Mouse (Mus musculus): ENCODE measurements around the gene Gm4881. TPM values are rescaled to one million over a fixed set of nuclear protein-coding genes. Genes with fewer than 3 reads are reported as not detected.

Gene Gm4881
- polyA plus RNA-seq, 1 experiment from 2014 or later, result 0.86 TPM

DNA sequence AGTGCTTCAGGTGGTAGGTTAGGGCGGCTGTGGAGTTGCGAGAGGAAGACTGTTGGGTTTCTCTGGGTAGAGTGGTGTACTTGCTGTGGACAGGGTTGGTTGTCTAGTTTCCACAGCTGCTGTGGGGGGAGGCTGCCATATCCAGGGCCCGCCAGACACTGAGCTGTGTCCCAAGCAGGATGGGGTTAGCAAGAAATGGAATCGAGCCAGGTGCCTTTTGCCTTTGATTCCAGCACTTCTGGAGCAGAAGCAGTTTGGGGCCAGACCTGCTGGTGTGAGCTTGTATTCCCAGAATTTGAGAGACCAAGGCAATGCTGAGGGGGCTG, 58.0 kb downstream of the Gm4881 start:
- H3K4me2 ChIP-seq (ENCODE audit: low read depth), result peak overlapping the region; percentile 83
- no peaks in the 10 kb centered on the region for H3K9me3 ChIP-seq (ENCODE audit: control insufficient read depth, low read length)
- peaks cover 14% of the 10 kb centered on the region for H3K36me3 ChIP-seq (ENCODE audit: control insufficient read depth, insufficient read depth, low read length)
- DNase-seq (ENCODE audit: low spot score) (no peak), ATAC-seq (ENCODE audit: insufficient read depth, low FRiP score, low TSS enrichment) (no peak)
- H3K27me3 ChIP-seq (ENCODE audit: control insufficient read depth, insufficient read depth, low read length), result no peaks in the 10 kb centered on the region
- peak overlapping the region; percentile 100 for H3K9ac ChIP-seq (ENCODE audit: low read length)
- peaks cover 15% of the 10 kb centered on the region for H3K4me1 ChIP-seq (ENCODE audit: control insufficient read depth, insufficient read depth, low read length)
- peak overlapping the region; percentile 97 for H3K4me3 ChIP-seq (ENCODE audit: low read depth, low read length)
- 74% methylated on average over 4 of the region's 4 CpGs for WGBS
- H3K27ac ChIP-seq (ENCODE audit: low read depth, low read length), result no peak overlapping the region

GRCm38 (mm10) chr7:24885468-24886307, 58.6 kb downstream of the Gm4881 start:
- WGBS, result 51% methylated on average over 12 of the region's 12 CpGs
- Histone ChIP-seq H3K4me1 (ENCODE audit: control insufficient read depth, insufficient read depth, low read length) (peaks cover 15% of the 10 kb centered on the region), H3K9me3 (ENCODE audit: control insufficient read depth, low read length) (no peaks in the 10 kb centered on the region), H3K27ac (ENCODE audit: low read depth, low read length) (no peak overlapping the region; the same call in 1 of the 2 replicates), H3K9ac (ENCODE audit: low read length) (peak overlapping the region; percentile 100), H3K36me3 (ENCODE audit: control insufficient read depth, insufficient read depth, low read length) (peaks cover 14% of the 10 kb centered on the region), H3K4me3 (ENCODE audit: low read depth, low read length) (peak overlapping the region; percentile 97), H3K4me2 (ENCODE audit: low read depth) (peak overlapping the region; percentile 83), H3K27me3 (ENCODE audit: control insufficient read depth, insufficient read depth, low read length) (no peaks in the 10 kb centered on the region)
- no peak for ATAC-seq (ENCODE audit: insufficient read depth, low FRiP score, low TSS enrichment)
- DNase-seq (ENCODE audit: low spot score), result no peak

DNA sequence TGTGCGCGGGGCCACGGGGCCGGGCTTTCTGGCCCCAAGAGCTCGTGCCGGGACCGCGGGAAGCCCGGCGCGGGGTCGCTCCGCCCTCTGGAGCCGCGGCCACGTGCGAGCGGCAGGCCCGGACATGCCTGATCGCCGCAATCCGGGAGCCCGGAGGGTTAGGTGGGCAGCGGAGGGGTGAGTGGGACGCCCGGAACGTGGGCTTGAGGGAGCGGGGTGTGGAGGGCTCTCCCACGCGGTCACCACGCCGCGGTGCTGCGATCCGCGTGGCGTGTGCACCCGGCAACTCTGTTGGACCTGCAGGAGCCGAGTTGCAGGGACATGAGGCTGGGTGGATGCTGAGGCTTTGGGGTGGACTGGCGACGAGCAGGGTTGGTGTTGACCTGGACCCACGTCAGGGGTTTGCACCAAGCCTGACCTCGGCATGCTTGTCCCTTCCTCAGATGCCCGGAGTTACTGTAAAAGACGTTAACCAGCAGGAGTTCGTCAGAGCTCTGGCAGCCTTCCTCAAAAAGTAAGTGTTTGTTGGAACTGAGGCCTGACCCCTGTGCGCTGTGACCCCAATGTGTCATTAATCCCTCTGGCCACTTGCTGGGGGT, 59.5 kb downstream of the Gm4881 start:
- Histone ChIP-seq H3K4me1 (ENCODE audit: control insufficient read depth, insufficient read depth, low read length) (peaks cover 15% of the 10 kb centered on the region), H3K9ac (ENCODE audit: low read length) (peak overlapping the region; percentile 100), H3K27ac (ENCODE audit: low read depth, low read length) (peak overlapping the region; percentile 80), H3K36me3 (ENCODE audit: control insufficient read depth, insufficient read depth, low read length) (peaks cover 14% of the 10 kb centered on the region), H3K9me3 (ENCODE audit: control insufficient read depth, low read length) (no peaks in the 10 kb centered on the region), H3K27me3 (ENCODE audit: control insufficient read depth, insufficient read depth, low read length) (no peaks in the 10 kb centered on the region), H3K4me3 (ENCODE audit: low read depth, low read length) (peak overlapping the region; percentile 97), H3K4me2 (ENCODE audit: low read depth) (peak overlapping the region; percentile 83)
- DNase-seq (ENCODE audit: low spot score) (no peak), ATAC-seq (ENCODE audit: insufficient read depth, low FRiP score, low TSS enrichment) (peak; percentile 7)
- WGBS, result under 1% methylated on average over 47 of the region's 47 CpGs

GRCm38 (mm10) chr7:24883896-24884692, 60.2 kb downstream of the Gm4881 start, which contains the start of gene Rps19:
Gene Rps19, plus strand, starts transcription at chr7:24884371.
- under 1% methylated on average over 56 of the region's 57 CpGs for WGBS
- DNase-seq (ENCODE audit: low spot score), result peak; percentile 99

DNA sequence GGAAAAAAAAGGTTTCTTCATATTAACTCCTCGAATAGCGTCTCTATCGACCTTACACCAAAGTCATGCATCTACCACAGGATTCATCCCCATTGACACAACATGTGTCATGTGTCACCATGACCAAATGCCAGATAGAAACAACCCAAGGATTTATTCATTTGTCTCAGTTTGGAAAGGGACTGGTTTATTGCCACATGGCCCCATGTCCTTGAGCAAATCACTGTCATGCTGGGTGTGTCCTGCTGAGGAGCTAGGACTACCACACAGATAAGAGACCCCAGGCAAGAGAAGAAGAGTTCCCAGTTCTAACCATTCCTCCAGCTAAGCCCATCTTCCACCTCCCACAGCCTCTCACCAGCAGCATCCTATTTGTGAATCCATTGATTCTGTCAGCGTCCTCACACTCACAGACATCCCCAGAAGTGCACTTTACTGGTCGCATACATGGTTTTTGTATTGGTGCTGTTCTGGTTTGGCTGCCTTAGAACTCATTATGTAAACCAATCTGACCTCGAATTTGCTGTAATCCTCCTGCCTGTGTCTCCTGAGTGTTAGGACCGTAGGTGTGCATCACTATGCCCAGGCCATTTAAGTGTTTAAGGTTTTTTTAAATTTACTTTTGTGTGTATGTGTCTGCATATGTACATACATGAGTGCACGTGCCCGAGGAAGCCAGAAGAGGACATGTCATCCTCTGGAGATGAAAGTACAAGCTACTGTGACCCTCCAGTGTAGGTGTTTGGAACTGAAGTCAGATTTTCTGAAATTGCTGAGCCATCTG, 61.7 kb downstream of the Gm4881 start:
- Histone ChIP-seq H3K27ac (ENCODE audit: low read depth, low read length) (no peak overlapping the region), H3K4me2 (ENCODE audit: low read depth) (no peak overlapping the region), H3K4me1 (ENCODE audit: control insufficient read depth, insufficient read depth, low read length) (peaks cover 15% of the 10 kb centered on the region), H3K27me3 (ENCODE audit: control insufficient read depth, insufficient read depth, low read length) (no peaks in the 10 kb centered on the region), H3K36me3 (ENCODE audit: control insufficient read depth, insufficient read depth, low read length) (peaks cover 7% of the 10 kb centered on the region), H3K9me3 (ENCODE audit: control insufficient read depth, low read length) (no peaks in the 10 kb centered on the region), H3K9ac (ENCODE audit: low read length) (no peak overlapping the region), H3K4me3 (ENCODE audit: low read depth, low read length) (no peak overlapping the region)
- ATAC-seq (ENCODE audit: insufficient read depth, low FRiP score, low TSS enrichment) (no peak), DNase-seq (ENCODE audit: low spot score) (no peak)
- 93% methylated on average over 9 of the region's 9 CpGs for WGBS

More at GRCm38 (mm10) chr7:24883896-24884692, 60.2 kb downstream of the Gm4881 start, which contains the start of gene Rps19:
- peaks cover 15% of the 10 kb centered on the region for H3K4me1 ChIP-seq (ENCODE audit: control insufficient read depth, insufficient read depth, low read length)
- H3K36me3 ChIP-seq (ENCODE audit: control insufficient read depth, insufficient read depth, low read length), result peaks cover 12% of the 10 kb centered on the region
- peak within 1 kb of the TSS; percentile 100 for H3K9ac ChIP-seq (ENCODE audit: low read length)
- H3K27me3 ChIP-seq (ENCODE audit: control insufficient read depth, insufficient read depth, low read length), result no peaks in the 10 kb centered on the region
- peak; percentile 88 for ATAC-seq (ENCODE audit: insufficient read depth, low FRiP score, low TSS enrichment)
- H3K9me3 ChIP-seq (ENCODE audit: control insufficient read depth, low read length), result no peaks in the 10 kb centered on the region
- peak within 1 kb of the TSS; percentile 80 for H3K27ac ChIP-seq (ENCODE audit: low read depth, low read length)
- peak within 1 kb of the TSS; percentile 83 for H3K4me2 ChIP-seq (ENCODE audit: low read depth)
- peak within 1 kb of the TSS; percentile 97 for H3K4me3 ChIP-seq (ENCODE audit: low read depth, low read length)

DNA sequence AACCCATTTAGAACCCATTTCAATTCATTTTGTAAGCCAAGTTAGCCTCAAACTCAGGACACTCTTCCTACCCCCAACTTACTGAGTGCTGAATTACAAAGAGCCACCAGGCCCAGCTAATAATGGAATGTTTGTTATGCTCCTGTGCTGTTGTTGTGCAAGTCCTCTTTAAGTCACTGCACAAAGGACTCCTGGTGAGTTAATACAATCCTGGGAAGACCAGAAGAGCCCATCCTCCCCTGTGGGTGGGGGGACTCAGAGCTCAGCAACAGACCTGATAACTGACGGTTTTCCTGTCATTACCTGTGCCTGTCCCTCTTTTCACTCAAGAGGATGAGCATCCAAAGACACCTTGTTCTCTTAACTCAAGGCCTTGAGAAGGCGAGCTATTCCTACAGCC, 64.7 kb downstream of the Gm4881 start:
- H3K4me2 ChIP-seq (ENCODE audit: low read depth), result no peak overlapping the region
- no peak overlapping the region for H3K27ac ChIP-seq (ENCODE audit: low read depth, low read length)
- no peak for DNase-seq (ENCODE audit: low spot score)
- WGBS, result 17% methylated on average over 2 of the region's 2 CpGs
- H3K4me3 ChIP-seq (ENCODE audit: low read depth, low read length), result no peak overlapping the region
- H3K36me3 ChIP-seq (ENCODE audit: control insufficient read depth, insufficient read depth, low read length), result no peaks in the 10 kb centered on the region
- H3K9me3 ChIP-seq (ENCODE audit: control insufficient read depth, low read length), result no peaks in the 10 kb centered on the region
- no peak for ATAC-seq (ENCODE audit: insufficient read depth, low FRiP score, low TSS enrichment)
- no peaks in the 10 kb centered on the region for H3K4me1 ChIP-seq (ENCODE audit: control insufficient read depth, insufficient read depth, low read length)
- no peak overlapping the region for H3K9ac ChIP-seq (ENCODE audit: low read length)
- H3K27me3 ChIP-seq (ENCODE audit: control insufficient read depth, insufficient read depth, low read length), result no peaks in the 10 kb centered on the region

DNA sequence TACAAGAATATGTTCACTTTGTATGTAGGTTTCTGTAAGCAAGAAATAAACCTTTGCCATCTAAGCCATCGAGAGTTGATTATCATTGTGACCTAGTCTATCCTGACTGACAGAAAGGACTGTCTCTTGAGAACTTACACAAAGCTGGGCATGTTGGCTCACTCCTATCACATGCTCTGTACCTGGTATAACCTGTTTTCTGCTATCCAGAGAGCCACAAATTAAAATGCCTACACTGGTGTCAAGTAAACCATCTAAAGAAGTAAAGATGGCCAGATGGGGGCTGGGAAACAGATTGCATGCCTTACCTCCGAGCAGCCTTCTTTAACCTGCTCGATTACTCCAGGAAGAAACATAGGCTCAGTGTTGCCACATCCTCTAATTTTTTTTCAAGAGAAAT, 66.7 kb downstream of the Gm4881 start:
- H3K4me3 ChIP-seq (ENCODE audit: low read depth, low read length), result no peak overlapping the region
- H3K27me3 ChIP-seq (ENCODE audit: control insufficient read depth, insufficient read depth, low read length), result no peaks in the 10 kb centered on the region
- no peak overlapping the region for H3K27ac ChIP-seq (ENCODE audit: low read depth, low read length)
- DNase-seq (ENCODE audit: low spot score) (no peak), ATAC-seq (ENCODE audit: insufficient read depth, low FRiP score, low TSS enrichment) (no peak)
- H3K4me1 ChIP-seq (ENCODE audit: control insufficient read depth, insufficient read depth, low read length), result no peaks in the 10 kb centered on the region
- H3K36me3 ChIP-seq (ENCODE audit: control insufficient read depth, insufficient read depth, low read length), result no peaks in the 10 kb centered on the region
- 84% methylated on average over 3 of the region's 3 CpGs for WGBS
- H3K9ac ChIP-seq (ENCODE audit: low read length), result no peak overlapping the region
- no peak overlapping the region for H3K4me2 ChIP-seq (ENCODE audit: low read depth)
- H3K9me3 ChIP-seq (ENCODE audit: control insufficient read depth, low read length), result no peaks in the 10 kb centered on the region
